Mouse (Mus musculus) neural tube, embryonic 15.5 days (tissue): Measurements from ENCODE around the gene Slc26a1. TPM values are rescaled to one million over a fixed set of nuclear protein-coding genes. Genes with fewer than 3 reads are reported as not detected.
"Not testable (repeated sequence)": the region's sequence is repeated elsewhere in the genome, so short reads cannot be mapped to it uniquely, and the experiment has no call there.

Experiments
- ATAC-seq: fragments of 200-750 bp; cut with Nextera tagmentation; 2 replicates; pipeline ENCODE4 v1.8.0; 2017; ENCODE audit warnings: mild to moderate bottlenecking, moderate TSS enrichment, moderate library complexity; ENCODE audit not compliant: low FRiP score
- H3K27ac ChIP-seq: fragments of 300-500 bp; sonication (generic); replicated peaks from 2 replicates; pipeline ENCODE4 v1.5.1; 2015; ENCODE audit warnings: mild to moderate bottlenecking, inconsistent platforms
- H3K27me3 ChIP-seq: fragments of 300-500 bp; sonication (generic); replicated peaks from 2 replicates; pipeline ENCODE4 v1.6.1; 2015; ENCODE audit warnings: inconsistent platforms
- H3K36me3 ChIP-seq: fragments of 300-500 bp; sonication (generic); 2 replicates; pipeline ENCODE4 v1.6.1; 2015; ENCODE audit warnings: inconsistent platforms
- H3K4me1 ChIP-seq: fragments of 300-500 bp; sonication (generic); 2 replicates; pipeline ENCODE4 v1.6.1; 2015; ENCODE audit warnings: inconsistent platforms
- H3K4me2 ChIP-seq: fragments of 300-500 bp; sonication (generic); 2 replicates; pipeline ENCODE4 v1.6.1; 2015; ENCODE audit warnings: inconsistent platforms, mild to moderate bottlenecking, moderate library complexity
- H3K4me3 ChIP-seq: fragments of 300-500 bp; sonication (generic); replicated peaks from 2 replicates; pipeline ENCODE4 v1.5.1; 2015; ENCODE audit warnings: mild to moderate bottlenecking, inconsistent platforms
- H3K9ac ChIP-seq: fragments of 300-500 bp; sonication (generic); replicated peaks from 2 replicates; pipeline ENCODE4 v1.6.1; 2015; ENCODE audit warnings: mild to moderate bottlenecking, inconsistent platforms
- H3K9me3 ChIP-seq: fragments of 300-500 bp; sonication (generic); replicated peaks from 2 replicates; pipeline ENCODE4 v1.6.1; 2016; ENCODE audit warnings: inconsistent platforms
- WGBS: fragments of 180-500 bp; shearing (Covaris S2); methylation state at CpG from one replicate; pipeline ENCODE4 v1.1.7; 2015; ENCODE audit warnings: mixed read lengths; 5-methylcytosine and 5-hydroxymethylcytosine counted together
- polyA plus RNA-seq: library from polyadenylated mRNA; unstranded; fragments of >200 nt; fragmentation: Nextera tagmentation; extraction: Ambion mirVana; gene quantifications from 2 replicates; pipeline ENCODE4 v1.2.1, GENCODE M21; 2015

The Slc26a1 gene
- polyA plus RNA-seq, 1 experiment from 2014 or later, result 2.6 TPM

DNA sequence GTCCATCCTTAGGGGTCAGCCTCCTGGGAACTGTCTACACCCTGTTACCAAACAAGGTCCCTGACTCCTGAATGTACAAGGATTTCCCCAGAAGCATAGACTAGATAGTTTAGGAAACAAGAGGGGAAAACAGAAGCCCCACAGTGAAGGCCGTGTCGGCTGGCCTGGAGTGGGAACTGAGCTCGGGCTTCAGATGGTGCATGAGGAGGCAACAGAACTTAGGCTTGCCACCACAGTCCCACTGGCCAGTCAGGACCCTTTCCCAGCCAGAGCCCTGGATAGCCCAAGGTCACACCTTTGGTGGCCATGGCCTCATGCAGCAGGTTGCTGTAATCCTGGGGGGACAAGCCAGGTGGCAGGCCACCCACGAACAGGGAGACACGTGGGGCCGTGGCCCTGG lies 22.0 kb downstream of the Slc26a1 start:
- H3K36me3 ChIP-seq, result peaks cover 85% of the 10 kb centered on the region
- WGBS, result 91% methylated on average over 6 of the region's 6 CpGs
- ATAC-seq, result no peak

DNA sequence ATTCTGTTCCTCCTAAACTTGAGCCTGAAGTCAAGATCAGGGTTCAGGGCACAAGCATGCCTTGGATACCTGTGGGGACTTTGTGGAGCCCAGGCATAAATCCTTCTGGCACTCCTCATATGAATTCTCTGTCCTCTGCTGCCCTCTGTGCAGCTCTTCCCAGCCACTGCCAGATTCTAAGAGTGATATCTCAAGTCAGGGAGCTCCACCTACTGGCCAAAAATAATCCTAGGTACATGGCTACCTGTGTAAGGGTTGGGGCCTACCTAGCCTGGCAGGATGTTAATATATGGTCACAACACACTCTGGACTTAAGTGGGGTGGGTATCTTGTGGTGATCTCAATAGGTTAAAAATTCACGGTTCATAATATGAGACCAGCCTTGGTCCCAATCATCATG lies 23.5 kb downstream of the Slc26a1 start:
- no peak overlapping the region for H3K27ac ChIP-seq
- WGBS, result 59% methylated on average over 1 of the region's 1 CpGs
- peaks cover 91% of the 10 kb centered on the region for H3K36me3 ChIP-seq
- peak; percentile 69; the same call in 1 of the 2 replicates for ATAC-seq
- no peak overlapping the region for H3K9ac ChIP-seq
- no peak overlapping the region for H3K4me2 ChIP-seq
- no peak overlapping the region for H3K4me3 ChIP-seq
- H3K9me3 ChIP-seq, result no peaks in the 10 kb centered on the region
- H3K27me3 ChIP-seq, result no peaks in the 10 kb centered on the region
- no peaks in the 10 kb centered on the region for H3K4me1 ChIP-seq

More for the DNA sequence above, 22.0 kb downstream of the Slc26a1 start:
- peaks cover 10% of the 10 kb centered on the region for H3K4me1 ChIP-seq
- H3K4me2 ChIP-seq, result no peak overlapping the region
- no peak overlapping the region for H3K9ac ChIP-seq
- no peak overlapping the region for H3K4me3 ChIP-seq
- no peaks in the 10 kb centered on the region for H3K27me3 ChIP-seq
- no peaks in the 10 kb centered on the region for H3K9me3 ChIP-seq
- no peak overlapping the region for H3K27ac ChIP-seq

DNA sequence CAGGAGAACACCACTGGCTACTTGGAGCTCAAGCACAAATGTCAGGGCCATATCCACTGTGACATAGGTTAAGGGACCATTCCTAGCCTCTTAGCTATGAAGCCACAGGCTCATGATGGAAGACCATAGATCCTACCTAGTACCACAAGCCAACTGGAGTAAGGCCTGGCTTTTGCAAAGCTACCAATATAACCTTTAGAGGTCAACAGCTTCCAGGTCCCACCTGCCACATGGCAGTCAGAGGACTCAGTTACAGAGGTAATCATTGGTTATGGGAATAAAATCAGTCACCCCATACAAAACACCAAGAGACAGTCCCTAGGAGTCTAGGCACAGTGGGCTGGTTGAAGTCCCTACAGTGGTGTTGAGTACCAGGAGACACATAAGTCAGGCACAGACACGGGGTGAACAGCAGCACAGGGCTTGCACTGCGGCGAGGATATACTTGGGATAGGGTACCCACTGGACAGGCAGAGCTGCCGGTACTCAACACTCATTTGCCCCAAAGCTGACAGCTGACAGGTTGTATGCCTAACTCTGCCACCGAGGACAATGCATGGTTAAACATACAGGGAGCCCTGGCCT lies 24.1 kb downstream of the Slc26a1 start:
- H3K9ac ChIP-seq, result no peak overlapping the region
- peaks cover 91% of the 10 kb centered on the region for H3K36me3 ChIP-seq
- H3K9me3 ChIP-seq, result no peaks in the 10 kb centered on the region
- 0 out of 2 replicates have a peak, but pooled peaks have one; percentile 5 for ATAC-seq
- no peaks in the 10 kb centered on the region for H3K4me1 ChIP-seq
- 85% methylated on average over 5 of the region's 5 CpGs for WGBS
- no peak overlapping the region for H3K27ac ChIP-seq
- H3K27me3 ChIP-seq, result no peaks in the 10 kb centered on the region
- H3K4me3 ChIP-seq, result no peak overlapping the region
- H3K4me2 ChIP-seq, result no peak overlapping the region

DNA sequence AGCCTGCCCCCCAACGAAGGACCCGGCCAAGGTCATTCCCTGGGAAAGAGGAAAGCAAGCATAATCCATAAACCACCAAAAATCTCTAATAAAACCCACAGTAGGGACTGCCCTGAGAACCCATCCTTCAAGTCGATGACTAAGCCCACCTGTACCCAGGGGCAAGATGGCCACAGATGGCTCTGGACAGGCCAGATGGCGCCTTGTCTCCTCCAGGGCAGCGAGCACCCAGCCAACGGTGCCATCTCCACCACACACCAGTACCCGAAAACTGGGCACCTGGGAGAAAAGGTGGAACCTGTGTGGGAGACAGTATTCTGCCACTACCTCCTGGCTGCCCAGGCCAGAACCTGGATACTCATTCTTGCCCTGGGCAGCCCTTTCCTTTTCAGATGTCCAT lies 25.0 kb downstream of the Slc26a1 start:
- no peak for ATAC-seq
- Histone ChIP-seq H3K4me2 (no peak overlapping the region), H3K9ac (no peak overlapping the region), H3K27me3 (no peaks in the 10 kb centered on the region), H3K9me3 (no peaks in the 10 kb centered on the region), H3K4me1 (no peaks in the 10 kb centered on the region), H3K27ac (no peak overlapping the region), H3K36me3 (peaks cover 85% of the 10 kb centered on the region), H3K4me3 (no peak overlapping the region)
- 91% methylated on average over 7 of the region's 7 CpGs for WGBS

DNA sequence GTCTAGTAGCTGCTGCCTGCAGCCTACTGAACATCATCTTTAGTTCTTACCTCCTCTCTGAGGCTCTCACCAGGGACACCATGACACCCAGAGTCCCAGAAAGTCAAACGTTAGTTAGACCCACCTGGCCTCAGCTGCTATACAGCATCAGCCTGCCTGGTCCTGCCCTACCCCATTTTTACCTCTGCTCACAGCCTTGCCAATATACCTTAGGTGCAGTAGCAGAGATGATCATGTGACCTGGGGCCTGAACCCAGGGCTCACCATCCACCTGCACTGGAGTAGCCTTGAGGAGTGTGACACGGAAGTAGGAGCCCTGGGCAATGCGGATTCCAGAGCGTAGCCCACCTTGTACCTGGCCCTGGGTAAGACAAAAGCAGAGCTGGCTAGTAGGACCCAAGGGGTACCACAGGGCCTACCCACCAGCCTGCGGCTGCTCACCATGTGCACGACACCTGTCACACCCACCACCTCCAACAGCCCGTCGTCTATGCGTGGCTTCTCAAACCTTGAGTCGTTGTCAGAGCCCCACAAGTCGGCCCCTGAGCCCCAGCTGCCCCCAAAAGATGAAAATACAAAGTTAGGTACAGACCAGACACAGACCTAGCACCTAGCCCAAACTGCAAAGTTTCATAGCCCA lies 26.3 kb downstream of the Slc26a1 start:
- no peaks in the 10 kb centered on the region for H3K27me3 ChIP-seq
- no peak for ATAC-seq
- no peak overlapping the region for H3K4me3 ChIP-seq
- no peak overlapping the region for H3K27ac ChIP-seq
- WGBS, result 94% methylated on average over 11 of the region's 11 CpGs
- H3K9me3 ChIP-seq, result no peaks in the 10 kb centered on the region
- no peak overlapping the region for H3K4me2 ChIP-seq
- peaks cover 76% of the 10 kb centered on the region for H3K36me3 ChIP-seq
- no peaks in the 10 kb centered on the region for H3K4me1 ChIP-seq
- H3K9ac ChIP-seq, result no peak overlapping the region

DNA sequence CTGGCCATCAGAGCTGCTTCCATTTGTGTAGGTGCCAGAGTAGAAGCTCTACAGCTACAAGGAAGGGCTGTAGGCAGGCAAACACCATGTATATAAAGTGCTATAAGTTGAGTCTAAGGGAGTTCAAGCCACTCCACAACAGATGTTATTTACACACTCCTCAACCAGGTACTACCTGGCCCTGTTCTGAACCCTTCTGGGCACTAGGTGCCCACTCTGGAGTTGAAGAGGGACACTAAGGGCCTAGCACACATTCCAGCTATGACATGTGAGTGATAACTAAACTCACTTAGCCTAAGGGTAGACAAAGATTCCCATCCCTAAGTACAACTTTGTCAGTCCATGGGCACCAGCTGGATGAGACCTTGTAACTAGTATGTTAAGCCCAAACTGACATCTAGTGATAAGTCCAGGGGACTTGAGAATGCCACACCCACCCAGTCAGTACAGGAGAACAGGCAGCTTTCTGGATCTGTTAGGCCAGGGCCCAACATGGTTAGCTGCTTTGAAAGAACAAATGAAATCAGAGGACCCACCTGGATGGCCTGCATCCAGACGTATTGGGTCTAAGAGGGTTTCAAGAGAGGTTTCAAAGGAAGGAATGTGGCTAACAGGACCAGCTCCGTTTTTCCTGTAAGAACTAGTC lies 27.4 kb downstream of the Slc26a1 start:
- Histone ChIP-seq H3K36me3 (peaks cover 68% of the 10 kb centered on the region), H3K4me2 (no peak overlapping the region), H3K9ac (no peak overlapping the region), H3K27ac (no peak overlapping the region), H3K27me3 (no peaks in the 10 kb centered on the region), H3K4me3 (no peak overlapping the region), H3K4me1 (no peaks in the 10 kb centered on the region), H3K9me3 (no peaks in the 10 kb centered on the region)
- 93% methylated on average over 2 of the region's 2 CpGs for WGBS
- no peak for ATAC-seq

DNA sequence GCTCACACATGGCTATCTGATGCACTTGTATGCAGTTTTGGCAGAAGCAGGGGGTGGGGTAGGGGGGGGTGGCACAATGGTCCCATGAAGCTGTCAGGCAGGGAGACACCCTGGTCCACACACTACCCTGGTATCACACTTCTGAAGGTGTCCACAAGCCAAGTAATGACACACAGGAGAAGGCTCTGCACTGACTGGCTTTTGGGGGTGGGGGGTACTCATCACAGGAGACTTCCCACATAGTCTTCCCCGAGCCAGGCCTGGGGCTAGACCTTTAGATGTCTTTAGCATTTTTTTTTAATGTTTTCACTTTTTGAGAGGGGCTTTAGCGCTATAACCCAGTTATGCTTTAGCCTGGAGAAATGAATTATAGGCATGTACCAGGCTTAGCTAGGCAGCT lies 28.1 kb downstream of the Slc26a1 start:
- WGBS, result 97% methylated on average over 2 of the region's 2 CpGs
- no peak for ATAC-seq
- Histone ChIP-seq H3K4me2 (no peak overlapping the region), H3K9me3 (no peaks in the 10 kb centered on the region), H3K27me3 (no peaks in the 10 kb centered on the region), H3K4me3 (no peak overlapping the region), H3K9ac (no peak overlapping the region), H3K36me3 (peaks cover 68% of the 10 kb centered on the region), H3K27ac (no peak overlapping the region), H3K4me1 (no peaks in the 10 kb centered on the region)

DNA sequence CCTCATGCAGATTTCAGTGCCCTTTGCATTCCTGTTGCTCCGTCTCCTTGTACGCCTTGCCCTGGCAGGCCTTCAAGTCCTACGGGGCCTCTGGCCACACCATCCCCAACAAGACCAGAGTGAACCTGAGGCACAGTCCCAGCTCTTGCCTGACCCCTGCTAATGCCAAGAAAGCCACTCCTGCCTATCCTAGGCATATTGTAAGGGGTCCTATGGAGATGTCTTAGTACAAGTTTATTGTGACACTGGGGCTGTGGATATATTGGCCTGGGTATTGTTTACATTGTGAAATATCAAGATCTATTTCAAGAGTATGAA lies 29.1 kb downstream of the Slc26a1 start:
- no peak overlapping the region for H3K27ac ChIP-seq
- no peaks in the 10 kb centered on the region for H3K9me3 ChIP-seq
- H3K4me3 ChIP-seq, result no peak overlapping the region
- H3K4me1 ChIP-seq, result no peaks in the 10 kb centered on the region
- no peak overlapping the region for H3K4me2 ChIP-seq
- ATAC-seq, result no peak
- WGBS, result 93% methylated on average over 3 of the region's 3 CpGs
- H3K27me3 ChIP-seq, result no peaks in the 10 kb centered on the region
- peaks cover 68% of the 10 kb centered on the region for H3K36me3 ChIP-seq
- H3K9ac ChIP-seq, result no peak overlapping the region

DNA sequence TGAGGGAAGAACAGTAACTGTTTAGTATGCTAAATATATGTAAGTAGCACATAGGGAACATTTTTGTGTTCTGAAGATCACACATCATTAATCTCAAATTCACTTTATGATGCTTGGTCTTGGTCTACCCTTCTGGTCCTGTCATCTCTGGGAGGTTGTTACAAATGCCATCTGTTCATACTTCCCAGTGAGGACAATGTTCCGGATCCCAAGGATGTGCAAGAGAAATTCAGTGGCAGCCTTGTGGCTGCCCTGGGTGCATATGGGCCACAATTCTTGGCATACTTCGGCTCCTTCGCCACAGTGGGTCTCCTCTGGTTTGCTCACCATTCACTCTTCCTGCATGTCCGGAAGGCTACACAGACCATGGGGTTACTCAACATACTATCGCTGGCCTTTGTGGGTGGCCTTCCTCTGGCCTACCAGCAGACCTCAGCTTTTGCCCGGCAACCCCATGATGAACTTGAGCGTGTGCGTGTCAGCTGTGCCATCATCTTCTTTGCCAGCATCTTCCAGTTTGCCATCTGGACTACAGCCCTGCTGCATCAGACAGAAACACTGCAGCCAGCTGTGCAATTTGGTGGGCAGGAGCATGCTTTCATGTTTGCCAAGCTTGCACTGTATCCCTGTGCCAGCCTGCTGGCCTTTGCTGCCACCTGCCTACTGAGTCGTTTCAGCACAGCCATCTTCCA lies 29.6 kb downstream of the Slc26a1 start:
- H3K4me3 ChIP-seq, result no peak overlapping the region

DNA sequence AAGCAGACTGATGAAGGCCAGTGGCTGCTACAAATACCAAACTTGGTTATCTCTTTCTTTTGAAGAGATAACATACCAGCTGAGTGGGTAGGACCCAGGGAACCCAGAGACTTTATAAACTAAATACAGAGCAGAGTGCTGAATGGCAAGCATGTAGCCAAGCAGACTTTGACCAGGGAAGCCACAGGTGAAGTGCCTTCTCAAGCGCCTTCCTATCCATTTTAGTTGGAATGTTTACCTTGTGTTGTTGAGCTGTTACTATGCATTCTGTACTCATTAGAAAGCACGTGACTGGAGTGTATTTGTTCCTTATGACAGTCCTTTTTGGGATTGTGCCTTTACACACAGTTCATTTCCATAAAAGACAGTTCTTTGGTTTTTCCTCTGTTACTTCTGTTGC lies 31.7 kb downstream of the Slc26a1 start:
- Histone ChIP-seq H3K4me2 (no peak overlapping the region), H3K9me3 (no peaks in the 10 kb centered on the region), H3K27me3 (no peaks in the 10 kb centered on the region), H3K27ac (no peak overlapping the region), H3K4me1 (no peaks in the 10 kb centered on the region), H3K4me3 (no peak overlapping the region), H3K36me3 (peaks cover 48% of the 10 kb centered on the region), H3K9ac (no peak overlapping the region)
- WGBS, result 89% methylated on average over 2 of the region's 2 CpGs
- no peak for ATAC-seq

More for the DNA sequence above, 29.6 kb downstream of the Slc26a1 start:
- no peak overlapping the region for H3K27ac ChIP-seq
- H3K36me3 ChIP-seq, result peaks cover 64% of the 10 kb centered on the region
- H3K9ac ChIP-seq, result no peak overlapping the region
- 90% methylated on average over 9 of the region's 9 CpGs for WGBS
- peak; percentile 25; the same call in 1 of the 2 replicates for ATAC-seq
- no peaks in the 10 kb centered on the region for H3K4me1 ChIP-seq
- H3K9me3 ChIP-seq, result no peaks in the 10 kb centered on the region
- no peaks in the 10 kb centered on the region for H3K27me3 ChIP-seq
- H3K4me2 ChIP-seq, result no peak overlapping the region

DNA sequence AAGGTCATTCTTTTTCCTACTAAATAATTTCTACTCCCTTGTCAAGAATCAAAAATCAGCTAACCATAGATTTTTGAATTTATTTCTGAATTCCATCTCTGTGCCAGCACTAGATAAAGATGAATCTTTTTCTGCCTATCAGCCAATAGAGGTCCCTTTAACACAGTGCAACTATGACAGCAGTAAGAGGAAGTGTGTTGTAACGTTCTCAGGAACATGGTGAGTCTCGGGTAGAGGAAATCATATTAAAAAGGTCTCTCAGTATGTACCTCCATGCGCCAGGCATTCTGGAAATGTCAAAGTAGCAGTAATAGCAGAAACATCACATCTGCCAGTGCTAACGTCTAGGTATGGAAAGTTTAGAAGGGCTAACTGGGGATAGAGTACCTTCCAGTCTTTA lies 39.2 kb downstream of the Slc26a1 start:
- Histone ChIP-seq H3K4me2 (no peak overlapping the region), H3K9me3 (no peaks in the 10 kb centered on the region), H3K9ac (no peak overlapping the region), H3K27ac (no peak overlapping the region), H3K4me1 (no peaks in the 10 kb centered on the region), H3K27me3 (no peaks in the 10 kb centered on the region), H3K36me3 (peaks cover 4% of the 10 kb centered on the region; the same call in 1 of the 2 replicates), H3K4me3 (no peak overlapping the region)
- ATAC-seq, result no peak
- 80% methylated on average over 4 of the region's 4 CpGs for WGBS

DNA sequence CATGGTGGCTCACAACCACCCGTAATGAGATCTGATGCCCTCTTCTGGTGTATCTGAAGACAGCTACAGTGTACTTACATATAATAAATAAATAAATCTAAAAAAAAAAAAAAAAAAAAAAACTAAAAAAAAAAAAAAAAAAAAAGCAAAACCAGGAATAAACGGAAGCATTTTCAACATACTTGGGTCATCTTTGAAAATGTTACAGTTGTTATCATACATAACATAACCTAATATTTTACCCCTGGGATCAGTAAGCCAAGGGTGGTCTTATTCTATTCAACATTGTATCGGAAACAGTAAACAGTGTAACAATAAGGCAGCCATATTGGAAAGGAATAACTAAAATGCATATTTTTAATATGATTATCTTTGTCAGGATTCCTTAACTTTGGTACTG lies 41.3 kb downstream of the Slc26a1 start:
- ATAC-seq, H3K27me3 ChIP-seq: not testable (repeated sequence)
- 84% methylated on average over 2 of the region's 3 CpGs for WGBS

More for the DNA sequence above, 41.3 kb downstream of the Slc26a1 start:
- H3K9me3 ChIP-seq, H3K36me3 ChIP-seq, H3K27ac ChIP-seq, H3K4me1 ChIP-seq, H3K4me3 ChIP-seq, H3K4me2 ChIP-seq, H3K9ac ChIP-seq: not testable (repeated sequence)
